Mouse (Mus musculus) midbrain, embryonic 14.5 days (tissue): ENCODE data around the gene Homer2. TPM values are rescaled to one million over a fixed set of nuclear protein-coding genes. Genes with fewer than 3 reads are reported as not detected.

Experiments used
- ATAC-seq: fragments of 200-750 bp; cut with Nextera tagmentation; 2 replicates; pipeline ENCODE4 v1.8.0; 2017; ENCODE audit warnings: moderate number of reproducible peaks, moderate library complexity; ENCODE audit not compliant: low FRiP score, low TSS enrichment
- DNase-seq: peaks from one replicate; pipeline ENCODE4 v3.0.0-alpha.2; 2015
- H3K27ac ChIP-seq: fragments of 300-500 bp; sonication (generic); replicated peaks from 2 replicates; pipeline ENCODE4 v1.5.1; 2014; ENCODE audit warnings: mild to moderate bottlenecking, low read depth, low read length, moderate library complexity
- H3K27me3 ChIP-seq: fragments of 300-500 bp; sonication (generic); 2 replicates; pipeline ENCODE4 v1.6.1; 2014; ENCODE audit warnings: low read length, control low read depth, mixed read lengths; ENCODE audit not compliant: control insufficient read depth, insufficient read depth
- H3K36me3 ChIP-seq: fragments of 300-500 bp; sonication (generic); 2 replicates; pipeline ENCODE4 v1.6.1; 2014; ENCODE audit warnings: low read length, control low read depth; ENCODE audit not compliant: control insufficient read depth, insufficient read depth
- H3K4me1 ChIP-seq: fragments of 300-500 bp; sonication (generic); 2 replicates; pipeline ENCODE4 v1.6.1; 2014; ENCODE audit warnings: mild to moderate bottlenecking, antibody characterized with exemption, low read length, control low read depth; ENCODE audit not compliant: control insufficient read depth, insufficient read depth
- H3K4me2 ChIP-seq: fragments of 300-500 bp; sonication (generic); 2 replicates; pipeline ENCODE4 v1.6.1; 2014; ENCODE audit warnings: mild to moderate bottlenecking, low read length, moderate library complexity
- H3K4me3 ChIP-seq: fragments of 300-500 bp; sonication (generic); replicated peaks from 2 replicates; pipeline ENCODE4 v1.5.1; 2014; ENCODE audit warnings: low read depth, low read length
- H3K9ac ChIP-seq: fragments of 300-500 bp; sonication (generic); replicated peaks from 2 replicates; pipeline ENCODE4 v1.6.1; 2014; ENCODE audit warnings: mild to moderate bottlenecking, low read length, moderate library complexity
- H3K9me3 ChIP-seq: fragments of 300-500 bp; sonication (generic); 2 replicates; pipeline ENCODE4 v1.6.1; 2016; ENCODE audit warnings: low read length, control low read depth, mixed read lengths; ENCODE audit not compliant: control insufficient read depth
- WGBS: fragments of 180-500 bp; shearing (Covaris S2); extraction: QIAGEN DNeasy Blood & Tissue Kit; methylation state at CpG from one replicate; pipeline ENCODE4 v1.1.7; 2014; 5-methylcytosine and 5-hydroxymethylcytosine counted together
- polyA plus RNA-seq: library from polyadenylated mRNA; unstranded; fragments of >200 nt; fragmentation: Nextera tagmentation; extraction: Ambion mirVana; gene quantifications from 2 replicates; pipeline ENCODE4 v1.2.1, GENCODE M21; 2014

The Homer2 gene
- polyA plus RNA-seq, 1 experiment from 2014 or later, result 19.1 TPM

- no peaks in the 10 kb centered on the region for H3K4me1 ChIP-seq
- no peaks in the 10 kb centered on the region for H3K9me3 ChIP-seq
- no peak overlapping the region for H3K4me2 ChIP-seq
- no peak overlapping the region for H3K27ac ChIP-seq
- WGBS, result 88% methylated on average over 4 of the region's 4 CpGs
- ATAC-seq, result no peak
- no peak overlapping the region for H3K9ac ChIP-seq
- DNase-seq, result no peak
- no peaks in the 10 kb centered on the region for H3K36me3 ChIP-seq
- no peak overlapping the region for H3K4me3 ChIP-seq
- H3K27me3 ChIP-seq, result no peaks in the 10 kb centered on the region
Measured at GRCm38 (mm10) chr7:81622793-81623192, 84.5 kb downstream of the Homer2 start.

- WGBS, result 67% methylated on average over 9 of the region's 9 CpGs
- no peak overlapping the region for H3K4me2 ChIP-seq
Measured at GRCm38 (mm10) chr7:81615031-81615430, 92.3 kb downstream of the Homer2 start.

DNA sequence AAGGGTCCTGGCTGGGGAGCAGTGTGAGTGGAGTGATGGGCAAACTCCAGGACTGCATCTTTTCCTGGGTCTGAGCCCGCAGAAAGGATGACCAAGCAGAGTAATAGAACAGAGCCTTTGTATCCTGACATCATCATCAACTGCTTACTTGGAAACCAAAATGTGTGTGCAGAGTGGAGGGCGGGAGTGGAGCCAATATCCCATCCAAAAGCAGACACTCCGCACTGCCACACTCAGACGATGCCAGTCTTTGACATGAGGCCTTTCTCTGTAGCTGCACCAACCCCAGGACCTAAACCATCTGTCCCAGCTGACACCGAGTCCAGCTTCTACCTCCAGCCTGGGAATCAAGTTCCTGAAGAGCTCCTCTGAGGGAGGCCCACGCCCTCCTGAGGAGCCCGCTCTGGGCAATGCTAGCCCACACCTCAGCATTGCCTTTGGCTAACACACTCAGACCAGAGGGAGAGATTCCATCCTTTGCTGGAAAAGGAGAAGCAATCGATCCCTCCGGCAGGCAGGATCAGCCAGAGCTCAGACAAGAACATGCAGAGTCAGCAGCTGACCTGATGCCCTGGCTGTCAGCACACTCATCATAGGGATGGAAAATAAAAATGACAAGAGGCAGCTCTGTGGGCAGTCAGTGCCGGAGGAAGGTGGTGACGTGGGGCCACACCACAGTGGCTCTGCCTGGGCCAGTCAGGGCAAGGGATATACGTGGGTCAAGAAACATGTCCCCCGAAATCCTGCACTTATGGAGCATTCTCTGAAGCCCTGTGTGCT, 94.3 kb downstream of the Homer2 start:
- ATAC-seq, result no peak
- no peak overlapping the region for H3K4me3 ChIP-seq
- 87% methylated on average over 13 of the region's 13 CpGs for WGBS

More at GRCm38 (mm10) chr7:81615031-81615430, 92.3 kb downstream of the Homer2 start:
- no peak overlapping the region for H3K9ac ChIP-seq
- no peak overlapping the region for H3K27ac ChIP-seq
- no peaks in the 10 kb centered on the region for H3K36me3 ChIP-seq
- H3K9me3 ChIP-seq, result no peaks in the 10 kb centered on the region
- ATAC-seq (no peak), DNase-seq (no peak)
- no peak overlapping the region for H3K4me3 ChIP-seq
- no peaks in the 10 kb centered on the region for H3K4me1 ChIP-seq
- H3K27me3 ChIP-seq, result no peaks in the 10 kb centered on the region

GRCm38 (mm10) chr7:81610125-81610524, 97.2 kb downstream of the Homer2 start:
- ATAC-seq (no peak), DNase-seq (no peak)
- H3K4me2 ChIP-seq, result no peak overlapping the region
- H3K27ac ChIP-seq, result no peak overlapping the region
- H3K4me1 ChIP-seq, result no peaks in the 10 kb centered on the region
- H3K4me3 ChIP-seq, result no peak overlapping the region
- H3K36me3 ChIP-seq, result no peaks in the 10 kb centered on the region
- no peaks in the 10 kb centered on the region for H3K27me3 ChIP-seq
- H3K9me3 ChIP-seq, result no peaks in the 10 kb centered on the region
- H3K9ac ChIP-seq, result no peak overlapping the region
- 64% methylated on average over 18 of the region's 18 CpGs for WGBS

More for the DNA sequence above, 94.3 kb downstream of the Homer2 start:
- Histone ChIP-seq H3K4me1 (no peaks in the 10 kb centered on the region), H3K27me3 (no peaks in the 10 kb centered on the region), H3K9ac (no peak overlapping the region), H3K9me3 (no peaks in the 10 kb centered on the region), H3K4me2 (no peak overlapping the region), H3K27ac (no peak overlapping the region), H3K36me3 (no peaks in the 10 kb centered on the region)
- no peak for DNase-seq

DNA sequence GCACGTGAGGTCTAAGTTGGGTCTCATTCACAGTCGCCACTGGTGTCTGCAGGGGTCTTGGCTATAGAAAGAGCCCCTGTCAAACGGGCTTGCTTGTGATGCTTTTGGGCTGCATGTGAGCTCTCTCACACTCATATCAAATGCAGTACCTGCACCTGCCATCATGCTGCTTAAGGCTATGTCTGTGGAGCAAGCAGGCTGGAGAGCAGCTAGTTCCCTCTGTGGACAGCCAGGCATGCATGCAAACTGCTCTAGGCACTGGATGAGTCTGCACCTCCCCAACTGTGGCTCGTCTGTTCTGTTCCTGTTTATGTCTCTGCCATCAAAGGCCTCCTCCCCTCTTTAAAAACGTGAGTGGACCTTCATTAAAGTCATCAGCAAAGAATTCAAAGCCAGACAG, 100.9 kb downstream of the Homer2 start:
- no peak overlapping the region for H3K27ac ChIP-seq
- no peaks in the 10 kb centered on the region for H3K9me3 ChIP-seq
- H3K27me3 ChIP-seq, result no peaks in the 10 kb centered on the region
- no peaks in the 10 kb centered on the region for H3K36me3 ChIP-seq
- no peak overlapping the region for H3K4me3 ChIP-seq
- DNase-seq (no peak), ATAC-seq (no peak)
- WGBS, result 61% methylated on average over 5 of the region's 5 CpGs
- H3K4me2 ChIP-seq, result no peak overlapping the region
- H3K4me1 ChIP-seq, result no peaks in the 10 kb centered on the region
- no peak overlapping the region for H3K9ac ChIP-seq

DNA sequence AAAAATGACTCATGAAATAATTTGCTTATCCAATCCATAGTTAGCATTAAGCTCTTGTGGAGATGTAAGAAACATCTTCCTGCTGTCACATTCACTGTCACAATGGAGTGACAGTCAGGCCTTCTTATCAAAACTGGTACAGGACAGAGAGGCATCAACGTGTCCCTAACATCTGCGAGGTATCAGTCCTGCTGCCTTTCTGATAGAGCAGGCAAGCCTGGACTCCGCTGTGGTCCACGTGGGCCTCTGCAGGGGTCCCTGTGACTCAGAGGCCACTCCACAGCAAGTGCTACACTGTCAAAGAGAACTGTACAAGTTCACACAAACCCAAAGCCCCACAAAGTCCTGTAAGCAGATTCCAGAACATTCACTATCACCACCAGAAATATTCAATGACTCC, 101.8 kb downstream of the Homer2 start:
- no peaks in the 10 kb centered on the region for H3K9me3 ChIP-seq
- H3K4me2 ChIP-seq, result no peak overlapping the region

DNA sequence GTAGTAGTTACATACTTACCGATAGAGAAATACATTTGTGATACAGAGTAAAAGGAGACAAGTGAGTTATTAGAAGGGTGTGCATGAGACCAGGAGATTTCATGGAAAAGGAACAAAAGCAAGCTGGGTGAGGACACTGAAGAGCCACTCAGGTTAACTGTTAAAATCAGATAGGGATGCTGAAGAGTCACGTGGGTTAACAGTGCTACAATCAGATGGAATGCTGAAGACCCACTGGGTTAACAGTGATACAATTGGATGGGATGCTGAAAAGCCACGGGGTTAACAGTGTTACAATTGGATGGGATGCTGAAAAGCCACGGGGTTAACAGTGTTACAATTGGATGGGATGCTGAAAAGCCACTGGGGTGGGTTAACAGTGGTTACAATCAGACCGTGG, 102.3 kb downstream of the Homer2 start:
- H3K4me1 ChIP-seq, result no peaks in the 10 kb centered on the region
- no peak overlapping the region for H3K9ac ChIP-seq
- DNase-seq (no peak), ATAC-seq (no peak)
- no peak overlapping the region for H3K27ac ChIP-seq
- H3K27me3 ChIP-seq, result no peaks in the 10 kb centered on the region
- H3K4me3 ChIP-seq, result no peak overlapping the region
- no peaks in the 10 kb centered on the region for H3K9me3 ChIP-seq
- 77% methylated on average over 5 of the region's 5 CpGs for WGBS
- 0 out of 2 replicates have a peak, but pooled peaks cover 2% of the 10 kb centered on the region for H3K36me3 ChIP-seq
- no peak overlapping the region for H3K4me2 ChIP-seq

More for the DNA sequence above, 101.8 kb downstream of the Homer2 start:
- Histone ChIP-seq H3K9ac (no peak overlapping the region), H3K27ac (no peak overlapping the region), H3K4me1 (no peaks in the 10 kb centered on the region), H3K27me3 (no peaks in the 10 kb centered on the region), H3K4me3 (no peak overlapping the region), H3K36me3 (no peaks in the 10 kb centered on the region)
- WGBS, result 76% methylated on average over 4 of the region's 4 CpGs
- no peak for DNase-seq
- ATAC-seq, result no peak

DNA sequence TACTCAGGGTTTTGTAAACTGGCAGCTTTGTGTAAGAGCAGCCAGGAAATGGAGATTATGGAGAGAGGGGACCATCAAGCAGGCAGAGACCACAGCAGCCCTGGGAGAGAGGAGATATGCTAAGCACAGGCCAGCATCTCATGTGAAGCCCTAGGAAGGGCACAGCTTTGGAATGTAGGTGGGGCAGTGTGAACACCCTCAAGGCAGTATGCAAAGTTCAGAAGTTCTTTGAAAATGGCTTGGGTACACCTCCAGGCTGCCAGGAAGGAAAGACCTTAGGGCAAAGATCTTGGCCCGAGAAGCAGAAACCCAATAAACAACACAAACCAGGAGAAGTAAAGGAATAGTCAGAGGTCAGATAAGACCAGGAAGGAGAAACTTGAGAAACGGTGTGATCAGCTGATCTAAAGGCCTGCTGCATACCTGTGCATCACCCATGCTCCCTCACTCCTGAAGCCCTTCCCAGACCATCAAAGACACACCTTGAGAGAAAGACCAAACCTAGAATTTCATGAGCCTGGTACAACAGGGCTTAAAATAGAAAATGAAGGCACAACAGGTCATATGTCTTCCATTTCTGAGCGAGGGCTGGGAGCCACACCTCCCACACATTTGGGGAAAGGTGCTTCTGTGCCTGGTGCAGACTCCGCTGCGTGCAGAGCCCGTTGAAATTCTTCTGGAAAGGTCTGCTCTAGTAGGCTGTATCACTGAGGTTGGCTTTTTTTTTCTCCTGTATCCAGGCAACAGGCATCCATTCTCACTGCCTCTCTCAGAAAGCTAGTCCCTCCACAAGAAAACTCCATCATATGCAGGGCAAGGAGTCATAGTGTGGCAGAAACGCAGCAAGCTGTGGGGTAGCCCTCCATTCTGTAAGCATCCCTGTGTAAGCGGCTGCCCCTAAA, 107.7 kb downstream of the Homer2 start:
- H3K27me3 ChIP-seq, result no peaks in the 10 kb centered on the region
- H3K9ac ChIP-seq, result no peak overlapping the region
- H3K4me2 ChIP-seq, result no peak overlapping the region
- H3K27ac ChIP-seq, result no peak overlapping the region
- peaks cover 44% of the 10 kb centered on the region for H3K36me3 ChIP-seq
- WGBS, result 86% methylated on average over 8 of the region's 8 CpGs
- DNase-seq (no peak), ATAC-seq (no peak)
- no peaks in the 10 kb centered on the region for H3K4me1 ChIP-seq
- no peak overlapping the region for H3K4me3 ChIP-seq
- no peaks in the 10 kb centered on the region for H3K9me3 ChIP-seq
